Mouse (Mus musculus) B cell, adult (primary cell): ENCODE data around the gene Olfr727. TPM values are rescaled to one million over a fixed set of nuclear protein-coding genes. Genes with fewer than 3 reads are reported as not detected.

ENCODE experiments used
- total RNA-seq: library from RNA; stranded (reverse); gene quantifications from 4 replicates; pipeline ENCODE4 v1.2.4, GENCODE M21; 2023; ENCODE audit not compliant: inconsistent age

Olfr727 gene
- not detected in 4 replicates for total RNA-seq

DNA sequence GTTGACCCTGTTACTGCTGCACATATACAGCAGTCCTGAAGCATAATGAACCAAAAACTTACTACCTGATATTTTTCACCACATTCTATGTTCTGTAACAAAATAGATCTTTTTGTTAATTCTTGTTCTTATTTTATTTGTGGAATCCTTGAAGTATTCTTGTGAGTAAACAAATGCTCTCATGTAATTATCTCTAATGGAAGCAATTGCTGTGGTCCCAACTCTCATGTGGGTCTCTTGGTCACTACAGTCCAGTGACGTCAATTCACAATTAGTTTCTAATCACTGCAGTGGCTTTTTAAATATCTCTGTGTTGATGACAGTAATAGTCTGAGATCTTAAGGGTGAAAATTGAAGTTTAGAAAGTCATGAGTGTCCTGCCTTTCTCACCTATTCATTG is at the start of gene Olfr727:
Gene Olfr727, plus strand, starts transcription at position 301 of the 400 bp plus-strand sequence.

DNA sequence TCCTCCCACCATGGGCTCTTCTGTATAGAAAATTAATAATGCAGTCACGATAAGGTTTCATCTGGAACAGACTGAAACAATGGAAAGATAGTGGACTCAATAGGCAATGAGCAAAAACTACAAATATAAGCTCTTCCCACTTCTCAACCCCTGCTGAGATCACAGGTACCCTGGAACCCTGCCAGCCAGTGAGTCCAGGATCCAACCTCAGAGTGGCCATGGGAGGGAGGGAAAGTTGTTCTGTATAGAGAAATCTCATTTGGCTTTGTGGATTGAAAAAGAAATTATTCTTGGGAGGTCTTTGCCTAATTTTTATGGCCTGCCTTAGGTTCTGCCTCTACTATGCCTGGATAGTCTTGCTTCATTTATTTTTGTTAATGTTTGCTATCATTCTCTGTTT is 32.1 kb upstream of the Olfr727 start, which contains the start of gene Olfr726:
Gene Olfr726, minus strand, starts transcription at position 101 of the 400 bp plus-strand sequence.

DNA sequence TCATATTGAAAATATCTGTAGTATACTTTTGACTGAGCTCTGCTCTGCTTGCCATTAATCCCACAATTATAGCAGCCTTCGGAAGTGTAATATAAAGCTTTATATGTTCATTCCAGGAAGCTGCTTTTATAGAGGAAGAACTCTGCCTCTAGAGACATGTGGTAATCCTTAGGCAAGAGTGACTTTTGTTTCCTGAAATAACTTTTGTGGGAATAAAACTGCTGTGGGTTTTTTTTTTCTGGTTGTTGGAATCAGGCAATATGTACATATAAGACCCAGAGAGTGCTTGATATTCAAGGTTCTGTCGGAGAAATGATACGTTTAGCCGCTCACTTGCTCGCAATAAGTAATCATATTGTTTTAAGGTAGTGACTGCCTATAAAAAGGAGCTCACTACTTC is 19.6 kb downstream of the Olfr727 start, which contains the start of gene Olfr728:
Gene Olfr728, minus strand, starts transcription at position 101 of the 400 bp plus-strand sequence.

DNA sequence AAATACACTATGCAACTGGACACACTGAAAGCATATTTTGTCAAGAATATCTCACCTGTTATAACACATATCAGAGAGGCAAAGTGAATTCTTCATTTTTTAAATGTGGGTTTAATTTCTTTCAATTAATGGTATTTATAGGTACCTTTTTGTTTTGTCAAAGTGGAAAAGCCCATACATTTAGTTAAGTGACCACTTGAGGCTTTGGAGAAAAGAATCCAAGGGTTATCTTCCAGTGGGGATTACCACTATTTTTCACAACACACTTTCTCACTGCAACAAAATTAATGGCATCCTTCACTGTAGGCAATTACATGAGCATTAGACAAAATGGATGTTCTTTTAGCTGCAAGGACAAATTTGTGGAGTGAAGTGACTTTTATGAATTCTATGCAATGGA is 29.8 kb downstream of the Olfr727 start, which contains the start of gene Olfr729:
Gene Olfr729, minus strand, starts transcription at position 101 of the 400 bp plus-strand sequence.

Other genes starting within 250 kb of the Olfr727 start
- gene Olfr722, start 221.2 kb upstream of the Olfr727 start, total RNA-seq = not detected in 4 replicates
- gene Olfr723, start 191.4 kb upstream of the Olfr727 start, total RNA-seq = not detected in 4 replicates
- gene Olfr724, start 159.9 kb upstream of the Olfr727 start, total RNA-seq = not detected in 4 replicates
- gene Olfr725, start 82.8 kb upstream of the Olfr727 start, total RNA-seq = not detected in 4 replicates
- gene Olfr726, start 32.2 kb upstream of the Olfr727 start, total RNA-seq = not detected in 4 replicates
- gene Olfr728, start 19.5 kb downstream of the Olfr727 start, total RNA-seq = not detected in 4 replicates
- gene Olfr729, start 29.7 kb downstream of the Olfr727 start, total RNA-seq = not detected in 4 replicates
- not detected in 4 replicates for gene Olfr730, start 65.0 kb downstream of the Olfr727 start, total RNA-seq
- gene Olfr731, start 118.7 kb downstream of the Olfr727 start, total RNA-seq = not detected in 4 replicates
- gene Olfr732, start 161.0 kb downstream of the Olfr727 start, total RNA-seq = not detected in 4 replicates
- not detected in 4 replicates for gene Olfr733, start 178.3 kb downstream of the Olfr727 start, total RNA-seq
- gene Olfr734, start 203.6 kb downstream of the Olfr727 start, total RNA-seq = not detected in 4 replicates
- not detected in 4 replicates for gene Olfr735, start 225.7 kb downstream of the Olfr727 start, total RNA-seq
- gene Tlr11, start 234.7 kb downstream of the Olfr727 start, total RNA-seq = 0.22 TPM in 1 of 4 replicates, not detected in the others